Comparison of ENCODE assay signal across 8 mouse cellular contexts in the genomic region with DNA sequence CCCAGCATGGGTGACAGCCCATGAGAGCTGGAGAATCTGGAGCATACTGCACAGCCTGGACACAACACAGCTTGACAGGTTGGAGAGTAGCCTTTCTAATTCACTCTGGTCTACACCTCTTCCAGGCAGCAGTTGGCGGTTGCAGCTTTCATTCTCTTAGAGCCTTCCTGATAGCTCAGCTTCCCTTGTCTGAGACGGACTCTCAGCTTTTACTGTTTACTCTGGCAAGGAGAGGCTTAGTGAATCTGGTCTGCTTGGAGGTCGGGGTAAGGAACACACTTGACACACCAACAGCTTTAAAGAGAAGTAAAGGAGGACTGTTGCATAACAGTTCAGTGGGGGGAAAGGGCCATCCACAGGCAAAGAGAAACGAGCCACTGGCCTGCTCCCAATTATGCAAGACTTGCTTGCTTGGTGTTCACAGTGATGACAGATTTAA. TPM values are rescaled to one million over a fixed set of nuclear protein-coding genes. Genes with fewer than 3 reads are reported as not detected.
A peak's percentile ranks its signal among the peaks of the same experiment; 100 is the strongest.
DNase-seq lines count a peak whose midpoint lies in the region; ATAC-seq and TF ChIP-seq lines count a peak whose summit lies in the region.

No protein-coding gene starts in this region.

- peaks cover 2% of the 10 kb centered on the region; the same call in 1 of the 2 replicates for H3K4me1 ChIP-seq in cortical plate, adult 2 months (ENCODE audit: control insufficient read depth, insufficient read depth, low read length)
- no peaks in the 10 kb centered on the region; the same call in 1 of the 2 replicates for H3K4me1 ChIP-seq in heart, postnatal 0 days (ENCODE audit: control insufficient read depth, insufficient read depth)
- H3K4me1 ChIP-seq in limb, embryonic 10.5 days: peaks cover 27% of the 10 kb centered on the region
- peaks cover 21% of the 10 kb centered on the region for H3K4me1 ChIP-seq in midbrain, embryonic 15.5 days
- H3K4me1 ChIP-seq in intestine, embryonic 16.5 days (ENCODE audit: control insufficient read depth, insufficient read depth, low read length): peaks cover 3% of the 10 kb centered on the region; the same call in 1 of the 2 replicates

- TF ChIP-seq POLR2A in cortical plate, adult 2 months (IDR thresholded peaks at IDR 0.05; ENCODE audit: extremely low read depth, insufficient read depth, low read length): no peak

- peak; percentile 30; the same call in 1 of the 2 replicates for ATAC-seq in heart, postnatal 0 days (ENCODE audit: insufficient read depth, low read depth)
- ATAC-seq in midbrain, embryonic 15.5 days (replicated peaks): no peak
- ATAC-seq in intestine, embryonic 16.5 days: no peak

- WGBS in heart, postnatal 0 days: 40% methylated on average over 4 of the region's 4 CpGs
- WGBS in limb, embryonic 10.5 days: 56% methylated on average over 4 of the region's 4 CpGs
- 59% methylated on average over 4 of the region's 4 CpGs for WGBS in midbrain, embryonic 15.5 days
- 35% methylated on average over 4 of the region's 4 CpGs for WGBS in intestine, embryonic 16.5 days

- no peak for TF ChIP-seq CTCF in cortical plate, adult 2 months (IDR thresholded peaks at IDR 0.05; ENCODE audit: extremely low read depth, insufficient read depth, low read length)
- TF ChIP-seq CTCF in heart, postnatal 0 days (IDR thresholded peaks at IDR 0.05; ENCODE audit: low read depth): no peak

- no peaks in the 10 kb centered on the region for H3K36me3 ChIP-seq in heart, postnatal 0 days (replicated peaks; ENCODE audit: control insufficient read depth, insufficient read depth, low read length)
- peaks cover 19% of the 10 kb centered on the region for H3K36me3 ChIP-seq in limb, embryonic 10.5 days
- H3K36me3 ChIP-seq in midbrain, embryonic 15.5 days (replicated peaks): no peaks in the 10 kb centered on the region
- no peaks in the 10 kb centered on the region for H3K36me3 ChIP-seq in intestine, embryonic 16.5 days (ENCODE audit: control insufficient read depth, insufficient read depth, low read length)

- no peak overlapping the region for H3K4me2 ChIP-seq in heart, postnatal 0 days (ENCODE audit: low read depth, low read length)
- no peak overlapping the region for H3K4me2 ChIP-seq in midbrain, embryonic 15.5 days
- H3K4me2 ChIP-seq in intestine, embryonic 16.5 days (ENCODE audit: low read depth, low read length): no peak overlapping the region

- no peaks in the 10 kb centered on the region for H3K9me3 ChIP-seq in heart, postnatal 0 days (replicated peaks; ENCODE audit: control insufficient read depth, low read length)
- no peaks in the 10 kb centered on the region for H3K9me3 ChIP-seq in limb, embryonic 10.5 days (replicated peaks)
- no peaks in the 10 kb centered on the region for H3K9me3 ChIP-seq in midbrain, embryonic 15.5 days
- H3K9me3 ChIP-seq in intestine, embryonic 16.5 days (ENCODE audit: control insufficient read depth, low read length): no peaks in the 10 kb centered on the region

- H3K4me3 ChIP-seq in cortical plate, adult 2 months (ENCODE audit: insufficient read depth, low read length): no peak overlapping the region
- H3K4me3 ChIP-seq in heart, postnatal 0 days (ENCODE audit: low read depth, low read length): no peak overlapping the region
- H3K4me3 ChIP-seq in limb, embryonic 10.5 days: no peak overlapping the region
- H3K4me3 ChIP-seq in midbrain, embryonic 15.5 days: no peak overlapping the region
- no peak overlapping the region for H3K4me3 ChIP-seq in intestine, embryonic 16.5 days (ENCODE audit: low read length)

- peak; percentile 17 for DNase-seq in ovary, adult 18-20 months (ENCODE audit: low spot score)
- no peak for DNase-seq in ovary, postnatal 10 days (ENCODE audit: low spot score)
- DNase-seq in heart, postnatal 0 days (ENCODE audit: low spot score): peak; percentile 53
- DNase-seq in limb, embryonic 10.5 days (ENCODE audit: low spot score): no peak
- no peak for DNase-seq in thymus, postnatal 25 days

- H3K9ac ChIP-seq in heart, postnatal 0 days (replicated peaks; ENCODE audit: low read depth, low read length): no peak overlapping the region
- no peak overlapping the region for H3K9ac ChIP-seq in midbrain, embryonic 15.5 days
- no peak overlapping the region for H3K9ac ChIP-seq in intestine, embryonic 16.5 days (ENCODE audit: low read depth, low read length)

- peak overlapping the region; percentile 78; the same call in 1 of the 2 replicates for H3K27ac ChIP-seq in cortical plate, adult 2 months (ENCODE audit: insufficient read depth, low read length)
- H3K27ac ChIP-seq in heart, postnatal 0 days (ENCODE audit: low read depth): peak overlapping the region; percentile 36
- H3K27ac ChIP-seq in limb, embryonic 10.5 days: peak overlapping the region; percentile 72; the same call in 1 of the 2 replicates
- 0 out of 2 replicates have a peak overlapping the region, but pooled peaks have one; percentile 6 for H3K27ac ChIP-seq in midbrain, embryonic 15.5 days
- no peak overlapping the region for H3K27ac ChIP-seq in intestine, embryonic 16.5 days (ENCODE audit: low read length)

- no peak for TF ChIP-seq EP300 in heart, postnatal 0 days (IDR thresholded peaks at IDR 0.05; ENCODE audit: low read depth)

- no peaks in the 10 kb centered on the region for H3K27me3 ChIP-seq in heart, postnatal 0 days (ENCODE audit: control insufficient read depth, insufficient read depth, low read length)
- no peaks in the 10 kb centered on the region for H3K27me3 ChIP-seq in limb, embryonic 10.5 days (ENCODE audit: low read depth, poor library complexity, severe bottlenecking)
- H3K27me3 ChIP-seq in midbrain, embryonic 15.5 days (replicated peaks): no peaks in the 10 kb centered on the region
- H3K27me3 ChIP-seq in intestine, embryonic 16.5 days (replicated peaks; ENCODE audit: control insufficient read depth, insufficient read depth, low read length): no peaks in the 10 kb centered on the region

RNA-seq across cellular contexts. Expression of a gene that starts 22.1 kb away (rescaled TPM):
- 19.0 and 20.2 TPM in 2 replicates for polyA plus RNA-seq in cortical plate, adult 2 months (2012; rRNA removed)
- 10.7 and 14.0 TPM in 2 replicates for total RNA-seq in heart, postnatal 0 days (2014; rRNA removed; ENCODE audit: low replicate concordance)
- 25.7 and 27.5 TPM in 2 replicates for polyA plus RNA-seq in heart, postnatal 0 days (2015; fragmentation: Nextera tagmentation; extraction: Ambion mirVana)
- 63.3 and 74.0 TPM in 2 replicates for polyA plus RNA-seq in limb, embryonic 10.5 days (2016; fragmentation: Nextera tagmentation; extraction: Ambion mirVana)
- polyA plus RNA-seq in midbrain, embryonic 15.5 days (2015; fragmentation: Nextera tagmentation; extraction: Ambion mirVana): 44.6 and 46.2 TPM in 2 replicates
- 26.8 and 31.4 TPM in 2 replicates for polyA plus RNA-seq in intestine, embryonic 16.5 days (2015; fragmentation: Nextera tagmentation; extraction: Ambion mirVana)

RNA-seq across cellular contexts. Expression of a gene that starts 46.2 kb away (rescaled TPM):
- polyA plus RNA-seq in cortical plate, adult 2 months (2012; rRNA removed): 44.6 and 50.1 TPM in 2 replicates
- total RNA-seq in heart, postnatal 0 days (2014; rRNA removed; ENCODE audit: low replicate concordance): 14.4 and 19.2 TPM in 2 replicates
- 5.3 and 5.6 TPM in 2 replicates for polyA plus RNA-seq in heart, postnatal 0 days (2015; fragmentation: Nextera tagmentation; extraction: Ambion mirVana)
- 7.9 and 9.6 TPM in 2 replicates for polyA plus RNA-seq in limb, embryonic 10.5 days (2016; fragmentation: Nextera tagmentation; extraction: Ambion mirVana)
- 25.8 and 27.0 TPM in 2 replicates for polyA plus RNA-seq in midbrain, embryonic 15.5 days (2015; fragmentation: Nextera tagmentation; extraction: Ambion mirVana)
- 14.0 and 15.6 TPM in 2 replicates for polyA plus RNA-seq in intestine, embryonic 16.5 days (2015; fragmentation: Nextera tagmentation; extraction: Ambion mirVana)

RNA-seq across cellular contexts. Expression of a gene that starts 47.1 kb away (rescaled TPM):
- polyA plus RNA-seq in cortical plate, adult 2 months (2012; rRNA removed): 68.1 and 73.8 TPM in 2 replicates
- 103 and 124 TPM in 2 replicates for total RNA-seq in heart, postnatal 0 days (2014; rRNA removed; ENCODE audit: low replicate concordance)
- 107 and 110 TPM in 2 replicates for polyA plus RNA-seq in heart, postnatal 0 days (2015; fragmentation: Nextera tagmentation; extraction: Ambion mirVana)
- polyA plus RNA-seq in limb, embryonic 10.5 days (2016; fragmentation: Nextera tagmentation; extraction: Ambion mirVana): 121 and 129 TPM in 2 replicates
- polyA plus RNA-seq in midbrain, embryonic 15.5 days (2015; fragmentation: Nextera tagmentation; extraction: Ambion mirVana): 51.4 and 59.7 TPM in 2 replicates
- polyA plus RNA-seq in intestine, embryonic 16.5 days (2015; fragmentation: Nextera tagmentation; extraction: Ambion mirVana): 72.8 and 82.8 TPM in 2 replicates

RNA-seq across cellular contexts. Expression of a gene that starts 54.6 kb away (rescaled TPM):
- polyA plus RNA-seq in cortical plate, adult 2 months (2012; rRNA removed): 1.5 and 1.8 TPM in 2 replicates
- total RNA-seq in heart, postnatal 0 days (2014; rRNA removed; ENCODE audit: low replicate concordance): 3.2 and 3.6 TPM in 2 replicates
- polyA plus RNA-seq in heart, postnatal 0 days (2015; fragmentation: Nextera tagmentation; extraction: Ambion mirVana): 1.2 and 1.4 TPM in 2 replicates
- polyA plus RNA-seq in limb, embryonic 10.5 days (2016; fragmentation: Nextera tagmentation; extraction: Ambion mirVana): 8.4 and 9.0 TPM in 2 replicates
- polyA plus RNA-seq in midbrain, embryonic 15.5 days (2015; fragmentation: Nextera tagmentation; extraction: Ambion mirVana): 7.7 and 9.0 TPM in 2 replicates
- 6.2 and 6.4 TPM in 2 replicates for polyA plus RNA-seq in intestine, embryonic 16.5 days (2015; fragmentation: Nextera tagmentation; extraction: Ambion mirVana)

Comparison
In these comparisons a context has a peak if more than half of its experiments do, and no peak if none do; other contexts are left out.
1. DNase-seq: peak in ovary, adult 18-20 months (single experiment) and heart, postnatal 0 days (single experiment); none in ovary, postnatal 10 days (single experiment), limb, embryonic 10.5 days (single experiment) and thymus, postnatal 25 days (single experiment).